Mouse (Mus musculus) right cerebral cortex, postnatal 10 days (tissue): ENCODE results near the gene Brms1.
"Not testable (repeated sequence)": the region's sequence is repeated elsewhere in the genome, so short reads cannot be mapped to it uniquely, and the experiment has no call there.

ENCODE experiments used
- DNase-seq, 2 experiments: peaks; one replicate each; pipeline ENCODE4 v3.0.0; 2021; ENCODE audit warnings: low spot score in 2 of 2

Gene Brms1

DNA sequence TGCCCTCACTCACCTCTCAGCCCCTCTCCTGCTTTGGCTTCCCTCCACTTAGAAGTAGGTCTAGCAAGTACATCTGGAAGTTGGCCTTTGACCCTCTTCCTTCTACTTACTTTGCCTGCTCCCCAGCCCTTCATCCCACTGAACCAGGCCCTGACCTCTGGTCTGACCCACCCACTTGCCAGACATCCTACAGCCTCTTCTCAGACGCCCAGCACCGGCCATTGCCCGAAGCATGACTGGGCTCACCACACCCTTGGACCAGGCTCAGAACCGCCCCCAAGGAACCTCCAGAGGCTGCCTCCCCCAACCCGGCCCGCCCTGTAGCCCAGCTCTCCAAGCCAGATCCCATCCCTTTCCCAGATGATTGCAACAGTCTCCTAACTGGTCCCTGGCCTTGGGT is 21.3 kb downstream of the Brms1 start:
- no peak for DNase-seq

DNA sequence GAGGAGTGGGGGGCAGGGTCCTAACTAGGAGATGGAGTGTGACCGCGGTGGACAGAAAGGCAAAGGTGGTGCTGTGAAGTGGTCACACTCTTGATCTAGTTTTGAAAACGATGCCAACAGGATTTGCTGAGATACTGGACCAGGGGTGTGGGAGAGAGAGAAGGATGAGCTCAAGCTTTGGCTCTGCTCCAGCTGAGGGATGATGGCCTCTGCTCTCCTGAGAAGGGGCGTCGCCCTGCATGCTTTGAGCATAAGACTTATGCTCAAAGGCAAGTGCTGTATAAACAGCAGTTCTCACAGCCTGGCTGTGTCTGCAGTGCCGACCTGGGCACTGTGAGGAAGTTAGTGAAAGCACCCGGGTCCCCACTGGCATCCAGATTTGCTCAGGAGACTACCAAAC is 23.9 kb downstream of the Brms1 start:
- DNase-seq = no peak

DNA sequence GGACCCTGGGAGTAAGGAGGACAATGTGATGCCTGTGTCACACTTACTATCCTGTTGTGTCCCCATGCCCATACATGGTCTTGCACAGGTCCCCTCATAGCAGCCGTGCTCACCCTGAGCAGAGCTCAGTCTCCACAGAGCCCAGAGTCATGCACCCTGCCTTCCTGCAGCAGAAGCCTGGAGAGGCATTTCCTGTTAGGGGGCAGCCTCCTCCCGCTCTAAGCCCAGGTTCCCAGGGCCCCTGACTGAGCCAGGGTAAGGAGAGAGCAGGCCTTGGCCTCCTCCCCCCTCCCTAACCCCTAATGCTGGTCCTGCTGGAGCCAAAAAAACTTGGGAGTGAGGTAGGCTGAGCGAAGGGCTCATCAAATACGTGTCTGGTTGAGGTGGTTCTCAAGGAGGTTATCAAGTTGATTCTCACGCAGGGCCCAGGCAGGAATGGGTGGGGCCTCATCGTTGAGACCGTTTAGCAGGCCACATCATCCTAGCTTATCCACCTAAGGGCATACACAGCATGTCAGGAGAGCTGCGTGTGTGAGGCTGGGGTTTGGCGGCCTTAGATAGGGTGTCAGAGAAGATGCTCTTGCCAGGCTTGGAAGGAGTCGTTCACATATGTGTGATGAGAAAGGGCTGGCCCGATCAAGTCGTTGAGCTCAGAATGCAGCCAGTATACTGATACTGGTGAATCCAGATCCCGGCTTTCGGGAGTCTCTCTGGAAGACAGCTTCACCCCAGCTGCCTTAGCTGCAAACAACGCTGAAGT is 26.1 kb downstream of the Brms1 start:
- no peak for DNase-seq

DNA sequence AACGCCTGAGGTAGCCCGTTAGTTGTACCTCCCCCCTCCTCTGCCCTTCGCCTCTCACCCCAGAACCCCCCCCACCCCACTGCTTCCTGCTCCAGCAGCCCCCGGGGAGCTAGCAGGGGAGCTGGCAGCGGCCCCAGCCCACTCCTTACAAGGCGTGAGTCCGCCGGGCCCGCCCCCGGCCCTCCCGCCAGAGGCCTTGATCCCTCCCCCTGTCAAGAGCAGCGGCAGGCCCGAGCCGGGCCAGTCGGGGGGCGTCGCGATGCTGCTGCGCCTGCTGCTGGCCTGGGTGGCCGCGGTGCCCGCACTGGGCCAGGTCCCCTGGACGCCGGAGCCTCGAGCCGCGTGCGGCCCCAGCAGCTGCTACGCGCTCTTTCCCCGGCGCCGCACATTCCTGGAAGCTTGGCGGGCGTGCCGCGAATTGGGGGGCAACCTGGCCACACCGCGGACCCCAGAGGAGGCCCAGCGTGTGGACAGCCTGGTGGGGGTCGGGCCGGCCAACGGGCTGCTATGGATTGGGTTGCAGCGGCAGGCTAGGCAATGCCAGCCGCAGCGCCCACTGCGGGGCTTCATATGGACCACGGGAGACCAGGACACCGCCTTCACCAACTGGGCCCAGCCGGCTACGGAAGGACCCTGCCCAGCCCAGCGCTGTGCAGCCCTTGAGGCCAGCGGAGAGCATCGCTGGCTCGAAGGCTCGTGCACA is 26.9 kb downstream of the Brms1 start, which contains the start of gene Cd248:
TSS of gene Cd248 (plus strand) at position 212 of the 703 bp plus-strand sequence.
- DNase-seq = no peak

DNA sequence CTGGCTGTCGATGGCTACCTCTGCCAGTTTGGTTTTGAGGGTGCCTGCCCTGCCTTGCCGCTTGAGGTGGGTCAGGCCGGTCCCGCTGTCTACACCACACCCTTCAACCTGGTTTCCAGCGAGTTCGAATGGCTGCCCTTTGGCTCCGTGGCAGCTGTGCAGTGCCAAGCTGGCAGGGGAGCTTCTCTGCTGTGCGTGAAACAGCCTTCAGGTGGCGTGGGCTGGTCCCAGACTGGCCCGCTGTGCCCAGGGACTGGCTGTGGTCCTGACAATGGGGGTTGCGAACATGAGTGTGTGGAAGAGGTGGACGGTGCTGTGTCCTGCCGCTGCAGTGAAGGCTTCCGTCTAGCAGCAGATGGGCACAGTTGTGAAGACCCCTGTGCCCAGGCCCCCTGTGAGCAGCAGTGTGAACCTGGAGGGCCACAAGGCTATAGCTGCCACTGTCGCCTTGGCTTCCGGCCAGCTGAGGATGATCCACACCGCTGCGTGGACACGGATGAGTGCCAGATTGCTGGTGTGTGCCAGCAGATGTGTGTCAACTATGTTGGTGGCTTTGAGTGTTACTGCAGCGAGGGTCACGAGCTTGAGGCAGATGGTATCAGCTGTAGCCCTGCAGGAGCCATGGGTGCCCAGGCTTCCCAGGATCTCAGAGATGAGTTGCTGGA is 27.5 kb downstream of the Brms1 start:
- no peak for DNase-seq

DNA sequence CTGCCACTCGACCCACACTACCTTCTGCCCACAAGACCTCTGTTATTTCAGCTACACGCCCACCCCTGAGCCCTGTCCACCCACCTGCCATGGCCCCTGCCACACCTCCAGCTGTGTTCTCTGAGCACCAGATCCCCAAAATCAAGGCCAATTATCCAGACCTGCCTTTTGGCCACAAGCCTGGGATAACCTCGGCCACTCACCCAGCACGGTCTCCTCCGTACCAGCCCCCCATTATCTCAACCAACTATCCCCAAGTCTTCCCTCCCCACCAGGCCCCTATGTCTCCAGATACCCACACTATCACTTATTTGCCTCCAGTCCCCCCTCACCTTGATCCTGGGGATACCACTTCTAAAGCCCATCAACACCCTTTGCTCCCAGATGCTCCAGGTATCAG is 28.3 kb downstream of the Brms1 start:
- DNase-seq = no peak

DNA sequence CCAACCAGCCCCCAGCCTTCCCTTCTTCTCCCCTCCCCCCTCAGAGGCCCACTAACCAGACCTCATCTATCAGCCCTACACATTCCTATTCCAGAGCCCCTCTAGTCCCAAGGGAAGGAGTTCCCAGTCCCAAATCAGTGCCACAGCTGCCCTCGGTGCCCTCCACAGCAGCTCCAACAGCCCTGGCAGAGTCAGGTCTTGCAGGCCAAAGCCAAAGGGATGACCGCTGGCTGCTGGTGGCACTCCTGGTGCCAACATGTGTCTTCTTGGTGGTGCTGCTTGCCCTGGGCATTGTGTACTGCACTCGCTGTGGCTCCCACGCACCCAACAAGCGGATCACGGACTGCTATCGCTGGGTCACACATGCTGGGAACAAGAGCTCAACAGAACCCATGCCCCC is 28.8 kb downstream of the Brms1 start:
- DNase-seq = no peak

DNA sequence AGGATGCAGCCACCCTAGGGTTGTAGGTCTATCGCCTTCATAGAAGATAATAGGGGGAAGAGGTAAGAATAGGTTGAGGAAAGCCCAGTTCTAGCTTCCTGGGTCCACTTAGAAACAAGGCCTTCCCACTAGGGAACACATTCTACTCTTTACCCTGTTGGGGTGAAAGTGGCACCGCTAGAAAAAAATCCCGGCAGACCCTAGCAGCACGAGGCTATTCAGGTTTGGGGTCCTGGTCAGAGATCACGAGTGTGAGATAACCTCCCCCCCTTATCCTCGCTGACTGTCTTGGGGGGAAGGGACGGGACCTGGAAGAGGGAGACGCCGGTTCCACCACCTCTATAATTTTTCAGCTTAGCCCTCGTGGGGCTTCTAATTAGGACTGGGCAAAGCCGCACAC is 29.9 kb downstream of the Brms1 start:
- no peak for DNase-seq

DNA sequence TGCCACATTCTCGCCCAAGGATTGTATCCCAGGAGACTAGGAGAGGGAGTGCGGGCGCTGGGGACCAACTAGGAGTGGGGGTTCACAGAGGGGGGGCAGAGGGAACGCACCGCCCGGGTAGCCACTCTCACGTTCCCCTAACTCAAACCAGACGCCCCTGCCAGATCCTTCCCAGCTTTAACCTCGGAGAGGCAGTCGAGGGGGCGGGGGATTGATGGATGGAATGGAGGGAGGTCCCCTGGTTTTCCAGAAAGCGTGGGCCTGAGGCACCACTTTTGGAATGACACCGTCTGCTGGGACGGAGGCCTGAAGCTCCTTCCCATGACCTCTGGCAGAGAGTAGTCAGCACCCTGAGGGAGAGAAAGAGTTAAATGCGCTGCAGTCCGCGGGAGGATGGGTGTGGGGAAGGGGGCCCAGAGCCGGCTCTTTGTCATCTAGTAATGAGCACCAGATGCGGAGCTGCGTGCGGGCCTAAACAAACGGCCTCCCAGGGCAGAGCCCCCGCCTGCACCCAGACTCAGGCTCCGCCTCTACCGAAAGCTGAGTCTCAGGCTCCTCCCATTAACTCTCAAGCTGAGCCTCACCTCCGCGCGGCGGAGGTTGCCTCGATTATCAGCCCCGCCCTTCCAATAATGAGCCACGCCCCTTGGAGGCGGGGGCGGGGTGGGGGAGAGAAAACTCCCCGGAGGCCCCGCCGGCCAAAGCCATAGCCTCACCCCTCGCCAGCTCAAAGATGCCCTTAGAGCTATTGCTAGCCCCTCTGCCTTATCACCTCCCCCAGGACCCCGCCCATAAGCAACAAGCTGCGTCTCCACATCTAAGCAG is 30.6 kb downstream of the Brms1 start:
- DNase-seq = peak; percentile 66 to 80

DNA sequence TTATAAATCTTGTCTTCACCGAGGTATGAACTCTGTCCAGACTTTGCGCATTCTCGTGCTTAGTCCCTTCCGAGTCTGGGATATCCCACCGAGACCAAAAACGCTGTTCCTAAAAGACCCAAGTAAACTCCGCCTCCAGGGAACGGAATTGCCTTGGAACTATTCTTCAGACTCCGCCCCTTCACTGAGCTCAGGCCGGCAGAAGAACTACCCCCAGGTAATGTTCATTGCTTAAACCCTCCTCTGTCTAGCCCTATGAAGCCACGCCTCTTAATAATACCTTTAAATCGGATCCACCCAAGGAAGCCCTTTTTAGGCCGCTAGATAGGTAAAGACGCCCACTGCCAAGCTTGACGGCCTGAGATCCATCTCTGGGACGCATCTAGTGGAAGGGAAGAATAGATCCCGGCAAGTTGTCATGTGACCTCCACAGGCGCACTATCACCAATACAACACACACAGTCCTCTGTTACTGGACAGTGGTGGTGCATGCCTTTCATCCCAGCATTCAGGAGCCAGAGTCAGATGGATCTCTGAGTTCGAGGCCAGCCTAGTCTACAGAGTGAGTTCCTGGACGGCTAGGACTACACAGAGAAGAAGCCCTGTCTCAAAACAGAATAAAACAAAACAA is 31.4 kb downstream of the Brms1 start:
- no peak for DNase-seq

DNA sequence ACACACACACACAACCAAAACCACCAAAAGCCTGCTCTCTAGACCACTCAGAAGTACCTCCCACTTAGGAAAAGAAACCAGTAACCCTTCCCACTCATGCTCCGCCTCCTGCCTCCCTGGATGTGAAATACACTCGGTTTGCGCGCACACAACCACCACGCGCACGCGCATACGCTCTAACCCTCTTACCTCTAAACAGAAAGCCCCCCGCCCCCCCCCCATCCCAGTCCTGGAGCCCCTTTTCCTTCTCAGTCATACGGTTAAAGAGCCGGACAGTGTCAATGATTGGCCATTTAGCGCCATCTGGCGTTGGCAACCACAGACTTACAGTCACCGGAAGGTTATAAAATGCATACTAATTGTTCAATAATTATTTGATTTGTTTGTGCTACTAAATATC is 31.9 kb downstream of the Brms1 start:
- peak in 1 of 2 experiments; percentile 37 for DNase-seq

DNA sequence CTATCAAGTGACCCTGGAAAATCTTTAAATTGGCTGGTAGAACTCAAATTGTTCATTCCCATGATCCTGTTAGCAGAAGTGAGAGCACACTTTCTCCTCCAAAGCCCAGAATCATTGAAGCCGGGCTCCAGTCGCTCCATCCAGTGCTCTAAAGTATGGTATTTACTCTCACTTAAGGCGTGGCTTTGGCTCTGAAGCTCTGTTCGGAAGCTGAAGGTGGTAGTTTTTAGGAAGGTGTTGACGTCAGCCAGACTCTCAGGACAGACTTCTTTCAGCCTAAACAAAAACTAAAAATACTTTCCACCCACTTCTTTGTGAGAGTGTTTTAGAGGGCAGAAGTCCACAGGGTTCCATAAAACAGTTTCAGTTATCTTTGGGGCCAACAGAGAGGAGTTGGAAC is 32.4 kb downstream of the Brms1 start:
- no peak for DNase-seq

DNA sequence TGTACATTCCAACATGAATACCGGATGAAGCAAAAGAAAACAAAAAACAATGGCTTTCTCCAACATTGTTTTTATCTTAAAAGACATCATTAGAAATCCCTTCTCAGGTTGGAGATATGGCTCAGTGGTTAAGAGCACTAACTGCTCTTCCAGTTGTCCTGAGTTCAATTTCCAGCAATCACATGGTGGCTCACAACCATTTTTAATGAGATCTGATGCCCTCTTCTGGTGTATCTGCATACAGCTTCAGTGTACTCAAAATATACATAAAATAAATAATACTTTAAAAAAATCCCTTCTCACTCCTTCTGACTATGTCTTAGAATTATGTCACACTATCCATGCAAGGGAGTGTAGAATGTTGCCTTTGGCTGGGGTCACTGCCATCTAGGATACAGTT is 38.1 kb downstream of the Brms1 start:
- no peak for DNase-seq

DNA sequence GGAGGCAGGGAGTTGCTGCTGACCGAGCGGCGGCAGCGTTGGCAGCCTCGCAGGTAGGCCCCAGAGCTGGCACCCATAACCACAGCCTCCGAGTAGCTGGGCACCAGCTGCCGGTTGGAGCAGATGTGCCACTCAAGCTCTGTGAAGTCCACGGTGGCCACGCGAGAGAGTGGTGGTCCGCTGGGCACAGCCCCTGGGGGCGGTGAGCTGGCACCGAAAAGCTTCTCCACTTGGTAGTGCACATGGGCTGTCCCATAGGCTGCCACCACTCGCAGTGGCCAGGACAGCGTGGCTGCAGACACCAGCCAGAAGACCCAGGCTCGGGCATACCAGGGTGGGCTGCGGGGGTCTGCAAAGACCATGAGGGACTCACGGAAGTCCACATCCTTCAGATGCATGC is 40.9 kb downstream of the Brms1 start:
- DNase-seq = no peak

DNA sequence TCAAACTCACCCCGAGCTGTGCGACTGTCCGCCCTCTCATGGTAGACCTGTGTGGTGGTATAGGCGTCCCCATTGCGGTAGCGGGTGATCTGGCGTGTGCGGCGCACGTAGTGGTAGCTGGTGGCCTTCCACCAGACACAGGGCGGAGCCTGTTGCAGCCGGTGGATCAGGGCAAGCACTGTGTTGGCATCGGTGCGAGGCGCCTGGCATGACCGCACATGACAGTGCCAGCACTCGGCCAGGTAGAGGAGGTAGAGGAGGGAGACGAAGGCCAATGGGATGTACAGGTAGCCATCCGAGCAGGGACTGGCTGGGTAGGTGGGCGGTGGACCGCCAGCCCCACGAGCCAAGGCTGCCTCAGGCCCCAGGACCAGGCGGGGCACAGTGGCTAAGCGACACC is 41.4 kb downstream of the Brms1 start:
- DNase-seq = no peak

DNA sequence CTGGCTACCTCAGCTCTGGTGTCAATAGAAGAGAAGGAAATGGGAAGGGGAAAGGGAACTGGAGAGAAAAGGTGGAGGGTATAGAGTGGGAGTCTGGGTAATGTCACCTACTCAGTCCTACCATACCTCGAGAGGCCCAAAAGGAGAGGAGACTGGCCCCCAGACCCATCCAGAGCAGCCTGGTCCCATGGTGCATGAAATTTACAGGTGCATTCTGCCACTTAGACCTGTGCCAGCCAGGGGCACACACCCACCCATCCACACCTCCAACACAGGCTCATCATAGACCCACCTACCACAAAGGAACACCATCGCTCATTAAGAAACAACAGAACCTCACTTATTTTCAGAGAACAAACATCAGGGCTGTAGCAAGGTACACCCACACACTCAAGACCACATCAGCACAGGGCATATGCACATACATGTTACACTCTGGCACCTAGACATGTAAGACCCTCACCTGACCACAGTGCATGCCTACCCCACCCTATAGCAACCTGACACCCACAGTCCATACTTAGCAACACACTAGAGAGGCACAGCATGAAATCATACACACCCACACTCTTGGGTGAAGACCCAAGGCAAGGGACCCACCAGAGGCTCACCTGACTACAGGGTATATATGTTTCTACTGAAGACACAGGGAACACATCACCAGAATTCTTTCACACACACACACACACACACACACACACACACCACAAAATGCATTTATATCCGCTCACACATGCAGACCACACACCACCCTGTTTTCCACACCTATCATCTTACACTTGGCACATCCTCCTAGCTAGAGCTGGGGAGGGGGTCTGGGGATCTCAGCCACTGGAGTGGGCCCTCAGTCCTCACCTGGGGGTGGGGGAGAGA is 43.0 kb downstream of the Brms1 start:
- DNase-seq = peak; percentile 54 to 64

DNA sequence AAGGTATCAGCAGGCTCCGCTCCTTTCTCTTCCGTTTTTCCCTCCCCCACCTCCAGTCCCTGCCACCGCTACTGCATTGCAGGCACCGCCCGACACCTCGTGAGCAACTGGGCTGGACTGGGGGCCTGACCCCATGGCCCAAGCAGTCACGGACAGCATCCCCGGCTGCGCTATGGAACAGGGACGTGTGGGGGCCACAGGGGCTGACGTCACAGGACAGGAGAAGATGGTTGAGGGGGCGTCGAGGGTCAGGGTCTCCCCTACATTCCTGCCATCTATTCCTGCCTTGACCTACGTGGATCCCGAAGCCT is 43.6 kb downstream of the Brms1 start:
- DNase-seq = peak in 1 of 2 experiments; percentile 67

DNA sequence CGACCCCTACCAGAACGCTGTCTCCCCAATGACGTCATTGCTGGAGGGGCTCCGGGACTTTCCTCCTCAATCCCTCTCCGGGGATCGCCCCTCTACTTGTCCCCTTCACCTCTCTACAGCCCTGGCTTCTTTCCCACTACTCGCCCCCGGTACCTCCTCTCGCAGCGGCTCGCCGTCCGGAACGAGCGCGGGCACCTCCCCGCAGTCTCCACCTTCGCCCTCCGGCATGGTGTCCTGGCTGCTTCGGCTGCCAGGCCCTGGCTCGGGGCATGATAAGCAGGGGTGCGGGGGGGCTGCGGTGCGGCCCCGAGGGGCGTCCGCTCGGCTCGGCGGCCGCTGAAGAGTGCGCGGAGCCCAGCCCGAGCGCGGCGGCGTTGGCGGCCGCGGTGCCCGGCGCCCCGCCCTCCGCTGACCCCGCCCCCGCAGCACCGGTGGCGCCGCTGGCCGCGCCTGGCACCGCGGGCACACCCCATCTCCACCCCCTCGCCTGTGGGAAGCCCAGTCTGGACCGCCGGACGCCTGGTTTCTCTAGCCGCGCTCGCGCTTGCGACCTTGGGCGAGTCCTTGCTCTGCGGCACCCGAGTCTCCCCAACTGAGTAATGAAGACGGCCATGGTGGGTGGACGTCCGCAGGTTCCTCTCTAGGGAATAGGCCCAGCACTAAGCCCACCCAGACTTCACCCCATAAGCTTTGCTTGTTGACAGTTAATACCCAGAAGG is 44.1 kb downstream of the Brms1 start, which contains the start of gene Tmem151a:
TSS of gene Tmem151a (minus strand) at position 387 of the 719 bp plus-strand sequence.
- DNase-seq = peak; percentile 62 to 65

DNA sequence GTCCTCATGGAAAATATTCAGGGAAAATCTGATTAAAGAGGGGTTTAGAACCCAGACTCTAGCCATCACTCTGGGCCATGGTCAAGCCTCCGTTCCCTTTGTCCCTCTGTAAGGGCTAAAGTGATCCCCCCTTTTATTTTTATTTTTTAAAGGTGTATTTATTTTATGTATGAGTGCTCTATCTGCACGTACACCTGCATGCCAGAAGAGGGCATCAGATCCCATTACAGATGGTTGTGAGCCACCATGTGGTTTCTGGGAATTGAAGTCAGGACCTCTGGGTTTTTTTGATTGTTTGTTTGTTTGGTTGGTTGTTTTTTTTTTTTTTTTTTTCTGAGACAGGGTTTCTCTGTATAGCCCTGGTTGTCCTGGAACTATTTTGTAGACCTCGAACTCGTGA is 45.4 kb downstream of the Brms1 start:
- DNase-seq = not testable (repeated sequence)
